Mouse (Mus musculus) kidney, postnatal 4 days (tissue): ENCODE measurements around the gene Lsamp.

Experiments used
- DNase-seq, 2 experiments: peaks; one replicate each; pipeline ENCODE4 v3.0.0; 2021; ENCODE audit warnings: mixed read lengths in 2 of 2

The Lsamp gene

GRCm38 (mm10) chr16:42113246-42113645, 2129.1 kb downstream of the Lsamp start:
- DNase-seq = no peak

- DNase-seq = no peak
Observed at GRCm38 (mm10) chr16:42121788-42122187, 2137.6 kb downstream of the Lsamp start.

DNA sequence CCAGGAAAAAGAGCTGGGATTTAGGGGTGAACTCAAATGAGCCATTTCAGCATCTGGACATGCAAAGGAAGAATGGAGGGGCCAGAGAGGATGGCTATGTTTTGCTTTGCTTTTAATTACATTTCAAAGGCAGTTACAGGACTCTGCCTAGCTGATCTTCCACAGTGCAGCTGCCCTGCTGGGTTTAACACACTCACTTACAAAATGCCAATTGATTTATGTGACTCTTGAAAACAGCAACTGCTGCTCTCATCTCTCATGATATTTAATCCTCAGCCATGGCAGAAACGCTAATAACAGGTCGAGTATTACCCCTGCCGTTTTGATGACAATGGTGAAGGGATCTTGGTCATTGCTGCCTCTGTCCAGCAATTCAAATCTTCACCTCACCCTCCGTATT, 2139.7 kb downstream of the Lsamp start:
- no peak for DNase-seq

DNA sequence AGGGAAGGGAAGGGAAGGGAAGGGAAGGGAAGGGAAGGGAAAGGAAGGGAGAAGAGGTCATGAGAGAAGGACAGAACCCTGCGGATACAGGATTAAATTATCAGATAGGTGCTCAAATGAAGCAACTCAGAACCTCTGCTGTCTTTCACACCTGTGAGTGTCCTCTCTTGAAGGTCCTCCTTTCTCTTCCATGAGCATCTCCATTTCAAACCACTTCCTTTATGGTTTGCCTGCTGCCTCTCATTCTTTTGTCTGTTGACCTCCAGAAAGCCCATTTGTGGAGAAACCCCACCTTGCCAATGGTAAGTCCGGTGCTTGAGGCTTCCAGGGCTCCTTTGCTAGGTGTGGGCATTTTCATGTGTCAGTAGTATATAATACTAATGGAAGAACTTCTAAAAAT, 2141.9 kb downstream of the Lsamp start:
- DNase-seq = no peak

- no peak for DNase-seq
Observed at GRCm38 (mm10) chr16:42147164-42147563, 2163.0 kb downstream of the Lsamp start.

DNA sequence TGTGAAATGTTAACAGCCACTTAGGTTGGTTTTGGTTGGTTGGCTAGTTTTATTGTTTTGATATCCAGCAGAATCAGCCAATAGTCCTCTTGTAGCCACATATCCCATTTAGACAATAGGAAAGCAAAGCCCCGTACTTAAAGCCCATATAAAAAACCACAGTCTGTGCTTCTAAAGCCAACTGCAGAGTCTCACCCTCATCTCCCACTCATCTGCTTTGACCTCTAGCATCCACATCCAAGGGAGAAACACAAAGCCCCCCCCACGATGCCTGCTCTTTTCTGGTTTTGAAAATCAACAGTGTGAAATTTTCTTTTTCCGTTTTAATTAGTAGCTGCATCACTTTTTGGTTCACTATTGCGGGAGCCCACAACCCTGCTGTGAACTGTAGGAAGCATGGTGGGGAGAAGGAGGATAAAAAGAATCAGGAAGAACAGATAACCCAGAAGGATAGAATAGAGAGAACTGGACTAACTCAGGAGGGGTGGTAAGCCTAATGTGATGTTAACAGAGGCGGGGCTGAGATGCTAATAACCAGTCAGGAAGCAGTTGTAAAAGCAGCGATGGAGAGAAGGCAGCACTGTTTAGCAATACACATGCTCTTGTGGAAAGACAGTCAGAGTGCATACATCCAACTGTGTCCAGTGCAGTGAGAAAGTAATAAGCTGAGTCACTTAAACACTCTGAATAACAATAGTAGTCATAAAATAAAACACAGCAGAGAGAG, 2165.2 kb downstream of the Lsamp start:
- DNase-seq = no peak

GRCm38 (mm10) chr16:42152640-42153039, 2168.5 kb downstream of the Lsamp start:
- peak in 1 of 2 experiments; percentile 20 for DNase-seq

DNA sequence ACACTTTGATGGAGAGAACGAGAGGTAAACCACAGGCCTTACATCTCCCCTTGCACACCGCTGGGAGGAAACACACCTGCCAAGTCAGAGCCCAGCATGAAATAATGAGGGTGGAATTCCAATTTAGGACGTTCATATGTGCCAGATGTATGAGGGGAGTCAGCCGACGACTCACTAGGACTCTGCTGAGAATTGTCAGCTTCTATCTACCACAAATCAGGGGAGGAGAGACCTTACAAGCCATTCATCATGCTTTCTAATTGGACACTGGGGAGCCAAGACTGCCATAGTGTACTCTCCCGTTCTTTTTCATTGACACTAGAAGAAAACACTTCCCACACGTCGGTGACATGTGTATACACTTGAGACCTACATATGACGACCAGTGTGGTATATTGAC, 2173.7 kb downstream of the Lsamp start:
- DNase-seq = no peak

GRCm38 (mm10) chr16:42164941-42165340, 2180.8 kb downstream of the Lsamp start:
- DNase-seq = peak; percentile 80 to 84

DNA sequence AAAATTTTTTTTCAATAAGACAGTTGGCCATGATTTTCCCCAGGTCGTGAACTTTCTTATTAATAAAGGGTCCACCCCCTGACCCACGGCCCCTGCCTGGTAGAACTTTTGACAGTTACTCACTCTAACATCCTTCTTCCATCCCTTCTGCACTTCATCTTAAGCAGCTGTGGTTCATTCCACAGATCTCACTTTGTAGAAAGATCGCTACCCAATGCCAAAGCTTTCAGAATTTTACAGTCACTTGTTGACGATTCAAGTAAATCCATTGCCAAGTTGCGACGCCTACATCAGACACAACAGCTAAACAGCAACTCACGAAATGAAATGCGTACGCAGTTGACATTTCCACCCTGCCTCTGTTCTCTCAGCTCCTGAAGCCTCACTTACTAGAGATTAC, 2184.1 kb downstream of the Lsamp start:
- DNase-seq = no peak

DNA sequence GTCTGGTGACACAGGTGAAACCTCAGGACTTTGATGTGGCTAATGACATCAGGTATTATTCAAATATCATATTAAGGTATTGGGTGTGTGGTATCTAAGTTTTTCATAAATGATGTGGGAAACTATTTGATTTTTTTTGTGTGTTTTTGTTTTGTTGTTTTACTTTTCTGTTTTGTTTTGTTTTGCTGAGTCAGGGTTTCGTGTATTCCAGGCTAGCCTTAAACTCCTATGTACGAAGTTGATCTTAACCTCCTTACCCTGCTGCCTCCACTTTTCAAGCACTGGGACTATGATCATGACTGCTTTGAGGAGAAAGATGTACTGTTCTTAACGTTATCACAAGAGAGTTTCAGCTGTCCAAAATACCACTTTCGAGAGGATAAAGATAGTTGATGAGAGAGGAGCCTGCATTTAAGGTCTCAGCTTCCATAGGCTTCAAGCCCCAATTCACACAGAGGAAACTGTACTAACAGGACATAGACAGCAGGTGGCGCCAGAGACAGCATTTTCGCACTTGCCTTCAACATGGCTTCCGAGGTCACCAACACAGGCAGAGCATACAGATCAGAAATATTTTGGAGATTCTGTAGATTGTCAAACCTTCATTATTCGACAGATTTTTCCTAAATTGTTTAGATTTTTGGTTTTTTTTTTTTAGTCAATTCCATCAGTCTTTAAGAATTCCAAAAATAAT, 2185.4 kb downstream of the Lsamp start:
- DNase-seq = peak; percentile 86

DNA sequence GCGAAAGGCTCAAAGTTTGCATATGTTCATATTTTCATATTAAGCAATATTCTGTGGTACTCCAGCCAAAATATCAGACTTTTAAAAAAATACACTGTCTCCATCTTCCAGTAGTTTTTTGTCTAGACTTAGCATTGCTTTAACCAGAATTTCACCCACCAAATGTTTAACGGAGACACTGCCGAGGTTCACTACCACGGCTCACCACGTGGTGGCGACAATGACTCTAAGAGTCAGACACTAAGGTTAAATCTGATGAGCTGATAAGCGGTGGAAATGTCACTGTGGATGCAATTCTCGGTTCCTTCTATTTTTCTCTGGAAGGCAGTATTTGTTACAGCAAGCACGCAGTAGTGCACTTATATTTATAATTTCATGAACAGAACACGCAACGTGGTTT, 2188.3 kb downstream of the Lsamp start:
- DNase-seq = peak; percentile 88 to 90

- no peak for DNase-seq
Observed at GRCm38 (mm10) chr16:42178866-42179265, 2194.7 kb downstream of the Lsamp start.

DNA sequence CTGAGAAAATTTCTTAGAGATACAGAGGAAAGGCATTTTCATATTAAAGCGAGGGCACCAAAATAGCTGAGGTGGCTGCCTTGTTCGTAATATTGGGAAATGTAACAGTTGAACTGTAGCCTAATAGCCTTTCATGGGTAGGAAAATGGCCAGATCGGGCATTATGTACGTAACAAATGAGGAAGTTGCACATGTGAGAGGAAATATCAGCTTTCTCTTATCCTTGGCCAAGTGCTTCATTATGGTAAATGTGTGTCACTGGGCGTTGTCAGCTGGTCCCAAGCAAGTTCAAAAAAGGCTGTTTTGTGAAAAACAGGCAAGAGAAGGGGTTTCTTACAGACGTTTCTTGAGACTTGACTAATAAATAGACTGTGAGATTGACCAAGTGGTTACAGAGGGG, 2195.9 kb downstream of the Lsamp start:
- no peak for DNase-seq

DNA sequence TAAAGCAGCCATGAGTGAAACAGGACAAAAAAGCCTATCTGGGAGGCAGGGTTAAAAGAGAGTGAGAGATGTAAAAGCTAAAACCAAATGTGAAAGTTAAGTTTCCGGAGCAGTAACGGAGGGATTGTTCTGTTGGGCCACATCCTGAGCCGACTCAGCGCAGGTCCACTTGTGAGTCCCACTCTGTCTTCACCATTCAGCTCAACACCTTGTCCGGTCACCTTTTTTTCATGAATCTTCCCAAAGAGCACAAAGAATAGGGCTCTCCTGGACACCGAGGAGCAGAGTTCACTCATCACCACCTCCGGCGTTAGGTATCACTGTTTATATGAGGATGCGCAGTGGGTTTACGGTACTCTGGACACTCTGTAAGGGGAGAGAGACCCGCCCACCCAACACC, 2196.3 kb downstream of the Lsamp start:
- no peak for DNase-seq

DNA sequence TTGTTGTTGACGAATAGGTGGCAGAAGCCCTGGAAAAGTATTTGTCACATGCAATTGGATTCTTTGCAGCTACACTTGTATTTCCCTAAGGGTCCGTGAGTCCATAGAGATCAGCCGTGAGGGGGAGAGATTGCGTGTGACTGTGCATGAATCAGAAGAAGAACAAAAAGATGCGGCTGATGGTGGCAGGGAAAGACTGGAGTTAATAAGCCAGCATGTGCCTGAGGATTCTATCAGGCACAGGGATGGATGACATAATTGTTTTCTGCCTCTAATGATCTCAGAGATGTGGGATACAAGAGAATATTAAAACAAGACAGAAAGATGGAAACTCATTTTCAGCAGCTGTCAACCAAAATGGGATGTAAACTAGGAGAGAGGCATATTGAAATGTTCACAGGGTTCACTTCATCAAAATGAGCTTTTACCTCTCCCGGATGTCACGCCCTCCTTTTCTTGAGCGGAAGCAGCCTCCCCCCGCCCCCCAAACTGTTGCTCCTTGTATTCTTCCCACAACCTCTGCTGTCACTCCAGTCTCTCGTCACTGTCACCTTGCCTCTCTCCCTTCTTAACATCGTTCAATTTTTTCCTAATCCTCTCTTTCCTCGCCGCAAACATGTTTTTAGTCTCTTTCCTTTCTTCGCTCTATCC, 2205.4 kb downstream of the Lsamp start:
- peak; percentile 26 to 55 for DNase-seq

GRCm38 (mm10) chr16:42190114-42191045, 2206.2 kb downstream of the Lsamp start:
- DNase-seq = peak; percentile 94 to 96
